Mouse (Mus musculus) hindbrain, embryonic 16.5 days (tissue): Measurements from ENCODE around the gene Pdk1. TPM values are rescaled to one million over a fixed set of nuclear protein-coding genes. Genes with fewer than 3 reads are reported as not detected.

Source experiments
- ATAC-seq: fragments of 200-750 bp; cut with Nextera tagmentation; 2 replicates; pipeline ENCODE4 v1.8.0; 2017; ENCODE audit warnings: moderate TSS enrichment, moderate library complexity
- H3K27ac ChIP-seq: fragments of 300-500 bp; sonication (generic); 2 replicates; pipeline ENCODE4 v1.5.1; 2014; ENCODE audit warnings: low read depth, mild to moderate bottlenecking, control low read depth, low read length, moderate library complexity
- H3K27me3 ChIP-seq: fragments of 300-500 bp; sonication (generic); replicated peaks from 2 replicates; pipeline ENCODE4 v1.6.1; 2014; ENCODE audit warnings: low read length; ENCODE audit not compliant: control insufficient read depth, insufficient read depth
- H3K36me3 ChIP-seq: fragments of 300-500 bp; sonication (generic); 2 replicates; pipeline ENCODE4 v1.6.1; 2014; ENCODE audit warnings: mild to moderate bottlenecking, low read length, moderate library complexity, mixed read lengths; ENCODE audit not compliant: control insufficient read depth, insufficient read depth
- H3K4me1 ChIP-seq: fragments of 300-500 bp; sonication (generic); 2 replicates; pipeline ENCODE4 v1.6.1; 2014; ENCODE audit warnings: low read depth, low read length; ENCODE audit not compliant: control insufficient read depth, insufficient read depth
- H3K4me2 ChIP-seq: fragments of 300-500 bp; sonication (generic); 2 replicates; pipeline ENCODE4 v1.6.1; 2014; ENCODE audit warnings: mild to moderate bottlenecking, low read length, control low read depth, moderate library complexity
- H3K4me3 ChIP-seq: fragments of 300-500 bp; sonication (generic); 2 replicates; pipeline ENCODE4 v1.5.1; 2014; ENCODE audit warnings: mild to moderate bottlenecking, low read length, control low read depth, moderate library complexity
- H3K9ac ChIP-seq: fragments of 300-500 bp; sonication (generic); 2 replicates; pipeline ENCODE4 v1.6.1; 2014; ENCODE audit warnings: low read depth, mild to moderate bottlenecking, control low read depth, low read length, moderate library complexity
- H3K9me3 ChIP-seq: fragments of 300-500 bp; sonication (generic); 2 replicates; pipeline ENCODE4 v1.6.1; 2014; ENCODE audit warnings: mild to moderate bottlenecking, low read length, moderate library complexity; ENCODE audit not compliant: control insufficient read depth
- WGBS: fragments of 180-500 bp; shearing (Covaris S2); extraction: QIAGEN DNeasy Blood & Tissue Kit; methylation state at CpG from one replicate; pipeline ENCODE4 v1.1.7; 2014; 5-methylcytosine and 5-hydroxymethylcytosine counted together
- polyA plus RNA-seq: library from polyadenylated mRNA; unstranded; fragments of >200 nt; fragmentation: Nextera tagmentation; extraction: Ambion mirVana; gene quantifications from 2 replicates; pipeline ENCODE4 v1.2.1, GENCODE M21; 2015

The Pdk1 gene
- polyA plus RNA-seq, 1 experiment from 2014 or later: 24.0 TPM

DNA sequence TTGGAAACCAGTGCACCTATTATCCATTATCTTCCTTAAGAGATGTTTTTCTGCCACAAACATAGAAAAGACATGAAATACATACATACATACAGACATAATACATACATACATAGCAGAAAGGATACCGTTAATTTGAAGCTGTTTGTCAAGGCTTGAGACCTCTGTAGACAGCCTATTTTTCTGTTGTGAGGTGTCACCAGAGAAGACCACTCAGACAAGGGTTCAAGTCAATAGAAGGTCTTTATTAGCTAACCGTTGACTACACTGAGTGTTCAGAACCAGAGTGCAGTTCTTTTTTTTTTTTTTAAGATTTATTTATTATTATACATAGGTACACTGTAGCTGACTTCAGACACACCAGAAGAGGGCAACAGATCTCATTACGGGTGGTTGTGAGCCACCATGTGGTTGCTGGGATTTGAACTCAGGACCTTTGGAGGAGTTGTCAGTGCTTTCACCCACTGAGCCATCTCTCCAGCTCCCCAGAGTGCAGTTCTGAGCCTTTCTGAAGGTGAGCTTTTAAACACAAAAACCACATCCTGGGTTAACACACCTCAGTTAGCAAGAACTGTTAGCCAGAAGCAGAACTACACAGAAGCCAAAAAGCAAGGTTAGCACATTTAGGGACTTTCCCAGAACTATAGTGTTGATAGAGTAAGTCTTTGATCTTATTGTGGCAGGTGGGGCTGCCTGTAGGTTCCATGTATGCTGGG lies 68.1 kb downstream of the Pdk1 start:
- no peaks in the 10 kb centered on the region for H3K36me3 ChIP-seq
- no peak overlapping the region for H3K4me3 ChIP-seq
- H3K9ac ChIP-seq: no peak overlapping the region
- H3K27me3 ChIP-seq: no peaks in the 10 kb centered on the region
- no peak overlapping the region for H3K4me2 ChIP-seq
- 97% methylated on average over 3 of the region's 3 CpGs for WGBS
- ATAC-seq: no peak
- H3K9me3 ChIP-seq: no peaks in the 10 kb centered on the region
- 0 out of 2 replicates have a peak, but pooled peaks cover 2% of the 10 kb centered on the region for H3K4me1 ChIP-seq
- no peak overlapping the region for H3K27ac ChIP-seq

- ATAC-seq: no peak
- H3K4me1 ChIP-seq: 0 out of 2 replicates have a peak, but pooled peaks cover 2% of the 10 kb centered on the region
- no peaks in the 10 kb centered on the region for H3K36me3 ChIP-seq
- H3K27me3 ChIP-seq: no peaks in the 10 kb centered on the region
- H3K9me3 ChIP-seq: no peaks in the 10 kb centered on the region
- WGBS: 87% methylated on average over 5 of the region's 5 CpGs
- no peak overlapping the region for H3K27ac ChIP-seq
- H3K4me3 ChIP-seq: no peak overlapping the region
- H3K4me2 ChIP-seq: no peak overlapping the region
- H3K9ac ChIP-seq: no peak overlapping the region
Observed at GRCm38 (mm10) chr2:71941721-71942087, 68.7 kb downstream of the Pdk1 start.

GRCm38 (mm10) chr2:71951212-71951611 lies 78.2 kb downstream of the Pdk1 start:
- Histone ChIP-seq H3K4me1 (0 out of 2 replicates have a peak, but pooled peaks cover 2% of the 10 kb centered on the region), H3K36me3 (no peaks in the 10 kb centered on the region)
- 68% methylated on average over 4 of the region's 4 CpGs for WGBS

More at GRCm38 (mm10) chr2:71951212-71951611, 78.2 kb downstream of the Pdk1 start:
- Histone ChIP-seq H3K27me3 (no peaks in the 10 kb centered on the region), H3K9me3 (no peaks in the 10 kb centered on the region), H3K4me3 (no peak overlapping the region), H3K4me2 (no peak overlapping the region), H3K27ac (no peak overlapping the region), H3K9ac (no peak overlapping the region)
- no peak for ATAC-seq

Other genes with a start within 250 kb of the Pdk1 start
- gene Itga6, start 127.6 kb upstream of the Pdk1 start, polyA plus RNA-seq: 21.1 and 25.5 TPM in 2 replicates
- gene Rapgef4, start 108.0 kb downstream of the Pdk1 start, polyA plus RNA-seq: 38.6 and 41.3 TPM in 2 replicates